Mouse (Mus musculus): ENCODE measurements at regions not wholly inside any gene's neighbourhood (a gene's known extent, or its start where the extent isn't known, plus 50 kb on each side); places are given as distances from the start of the nearest gene placed in this dataset.

- H3K36me3 ChIP-seq: no peaks in the 10 kb centered on the region
- ATAC-seq (ENCODE audit: insufficient number of reproducible peaks, insufficient read depth, low FRiP score, low TSS enrichment): no peak
- peaks cover 5% of the 10 kb centered on the region; the same call in 1 of the 2 replicates for H3K9me3 ChIP-seq
- H3K4me2 ChIP-seq (replicated peaks): no peak overlapping the region
- WGBS: 52% methylated on average over 2 of the region's 2 CpGs
- peaks cover 7% of the 10 kb centered on the region; the same call in 1 of the 2 replicates for H3K4me1 ChIP-seq
- no peak overlapping the region; the same call in 1 of the 2 replicates for H3K9ac ChIP-seq
- no peak overlapping the region for H3K27ac ChIP-seq
- 0 out of 2 replicates have a peak, but pooled peaks cover 3% of the 10 kb centered on the region for H3K27me3 ChIP-seq
- no peak overlapping the region for H3K4me3 ChIP-seq
Observed at GRCm38 (mm10) chr5:119204736-119205135, 465.7 kb upstream of the Tbx3 start.

- Histone ChIP-seq H3K27ac (no peak overlapping the region), H3K4me3 (no peak overlapping the region), H3K4me2 (replicated peaks) (no peak overlapping the region), H3K27me3 (0 out of 2 replicates have a peak, but pooled peaks cover 3% of the 10 kb centered on the region), H3K9me3 (peaks cover 12% of the 10 kb centered on the region; the same call in 1 of the 2 replicates), H3K36me3 (no peaks in the 10 kb centered on the region), H3K9ac (no peak overlapping the region), H3K4me1 (no peaks in the 10 kb centered on the region)
- 74% methylated on average over 13 of the region's 13 CpGs for WGBS
- no peak for ATAC-seq (ENCODE audit: insufficient number of reproducible peaks, insufficient read depth, low FRiP score, low TSS enrichment)
Observed at GRCm38 (mm10) chr5:119208077-119208476, 462.4 kb upstream of the Tbx3 start.

GRCm38 (mm10) chr5:119213196-119213595, 457.3 kb upstream of the Tbx3 start:
- no peak overlapping the region for H3K27ac ChIP-seq
- no peak overlapping the region for H3K4me3 ChIP-seq
- H3K9ac ChIP-seq: no peak overlapping the region
- no peak overlapping the region for H3K4me2 ChIP-seq (replicated peaks)
- H3K27me3 ChIP-seq: no peaks in the 10 kb centered on the region
- WGBS: 74% methylated on average over 4 of the region's 4 CpGs
- H3K4me1 ChIP-seq: peaks cover 10% of the 10 kb centered on the region; the same call in 1 of the 2 replicates
- peaks cover 12% of the 10 kb centered on the region; the same call in 1 of the 2 replicates for H3K9me3 ChIP-seq
- no peak for ATAC-seq (ENCODE audit: insufficient number of reproducible peaks, insufficient read depth, low FRiP score, low TSS enrichment)
- H3K36me3 ChIP-seq: no peaks in the 10 kb centered on the region

- H3K9me3 ChIP-seq: peaks cover 11% of the 10 kb centered on the region; the same call in 1 of the 2 replicates
- peaks cover 10% of the 10 kb centered on the region; the same call in 1 of the 2 replicates for H3K4me1 ChIP-seq
- H3K27me3 ChIP-seq: no peaks in the 10 kb centered on the region
- ATAC-seq (ENCODE audit: insufficient number of reproducible peaks, insufficient read depth, low FRiP score, low TSS enrichment): no peak
- no peak overlapping the region for H3K27ac ChIP-seq
- H3K4me3 ChIP-seq: no peak overlapping the region
- 57% methylated on average over 7 of the region's 7 CpGs for WGBS
- no peak overlapping the region for H3K9ac ChIP-seq
- H3K4me2 ChIP-seq (replicated peaks): no peak overlapping the region
- no peaks in the 10 kb centered on the region for H3K36me3 ChIP-seq
Observed at GRCm38 (mm10) chr5:119213692-119214357, 456.6 kb upstream of the Tbx3 start.

GRCm38 (mm10) chr5:119214937-119215336, 455.5 kb upstream of the Tbx3 start:
- Histone ChIP-seq H3K4me3 (no peak overlapping the region), H3K9me3 (peaks cover 5% of the 10 kb centered on the region; the same call in 1 of the 2 replicates), H3K4me1 (peaks cover 15% of the 10 kb centered on the region), H3K27me3 (no peaks in the 10 kb centered on the region), H3K9ac (no peak overlapping the region), H3K36me3 (no peaks in the 10 kb centered on the region), H3K27ac (no peak overlapping the region), H3K4me2 (replicated peaks) (no peak overlapping the region)
- 92% methylated on average over 9 of the region's 9 CpGs for WGBS
- no peak for ATAC-seq (ENCODE audit: insufficient number of reproducible peaks, insufficient read depth, low FRiP score, low TSS enrichment)

GRCm38 (mm10) chr5:119215364-119215763, 455.1 kb upstream of the Tbx3 start:
- ATAC-seq (ENCODE audit: insufficient number of reproducible peaks, insufficient read depth, low FRiP score, low TSS enrichment): no peak
- Histone ChIP-seq H3K36me3 (no peaks in the 10 kb centered on the region), H3K4me3 (no peak overlapping the region), H3K4me1 (peaks cover 17% of the 10 kb centered on the region), H3K9ac (no peak overlapping the region), H3K27me3 (no peaks in the 10 kb centered on the region), H3K4me2 (replicated peaks) (no peak overlapping the region), H3K27ac (no peak overlapping the region), H3K9me3 (peaks cover 1% of the 10 kb centered on the region; the same call in 1 of the 2 replicates)
- WGBS: 76% methylated on average over 10 of the region's 10 CpGs

- no peak for ATAC-seq (ENCODE audit: insufficient number of reproducible peaks, insufficient read depth, low FRiP score, low TSS enrichment)
- Histone ChIP-seq H3K27me3 (no peaks in the 10 kb centered on the region), H3K4me1 (peaks cover 23% of the 10 kb centered on the region), H3K9ac (no peak overlapping the region), H3K36me3 (no peaks in the 10 kb centered on the region), H3K4me2 (replicated peaks) (no peak overlapping the region), H3K9me3 (no peaks in the 10 kb centered on the region), H3K4me3 (no peak overlapping the region), H3K27ac (no peak overlapping the region)
- WGBS: 73% methylated on average over 3 of the region's 3 CpGs
Observed at GRCm38 (mm10) chr5:119216146-119216545, 454.3 kb upstream of the Tbx3 start.

- Histone ChIP-seq H3K4me1 (peaks cover 27% of the 10 kb centered on the region), H3K27me3 (no peaks in the 10 kb centered on the region), H3K27ac (no peak overlapping the region), H3K9me3 (no peaks in the 10 kb centered on the region), H3K36me3 (no peaks in the 10 kb centered on the region), H3K4me3 (no peak overlapping the region), H3K9ac (no peak overlapping the region), H3K4me2 (replicated peaks) (no peak overlapping the region)
- ATAC-seq (ENCODE audit: insufficient number of reproducible peaks, insufficient read depth, low FRiP score, low TSS enrichment): no peak
- WGBS: 54% methylated on average over 9 of the region's 9 CpGs
Observed at GRCm38 (mm10) chr5:119217077-119217476, 453.4 kb upstream of the Tbx3 start.

GRCm38 (mm10) chr5:119228691-119229090, 441.8 kb upstream of the Tbx3 start:
- Histone ChIP-seq H3K4me2 (replicated peaks) (no peak overlapping the region), H3K36me3 (no peaks in the 10 kb centered on the region), H3K4me1 (no peaks in the 10 kb centered on the region), H3K9ac (no peak overlapping the region), H3K27me3 (no peaks in the 10 kb centered on the region), H3K9me3 (no peaks in the 10 kb centered on the region), H3K27ac (no peak overlapping the region), H3K4me3 (no peak overlapping the region)
- no peak for ATAC-seq (ENCODE audit: insufficient number of reproducible peaks, insufficient read depth, low FRiP score, low TSS enrichment)
- WGBS: 89% methylated on average over 5 of the region's 5 CpGs

GRCm38 (mm10) chr5:119232941-119233340, 437.5 kb upstream of the Tbx3 start:
- 74% methylated on average over 7 of the region's 7 CpGs for WGBS
- no peaks in the 10 kb centered on the region for H3K9me3 ChIP-seq
- no peak overlapping the region for H3K4me2 ChIP-seq (replicated peaks)
- H3K27me3 ChIP-seq: no peaks in the 10 kb centered on the region
- no peak overlapping the region for H3K27ac ChIP-seq
- H3K4me3 ChIP-seq: no peak overlapping the region
- H3K36me3 ChIP-seq: no peaks in the 10 kb centered on the region
- peaks cover 4% of the 10 kb centered on the region; the same call in 1 of the 2 replicates for H3K4me1 ChIP-seq
- H3K9ac ChIP-seq: no peak overlapping the region
- no peak for ATAC-seq (ENCODE audit: insufficient number of reproducible peaks, insufficient read depth, low FRiP score, low TSS enrichment)

GRCm38 (mm10) chr5:119235884-119236283, 434.6 kb upstream of the Tbx3 start:
- Histone ChIP-seq H3K9ac (no peak overlapping the region), H3K9me3 (no peaks in the 10 kb centered on the region), H3K4me2 (replicated peaks) (no peak overlapping the region), H3K27me3 (no peaks in the 10 kb centered on the region), H3K4me3 (no peak overlapping the region), H3K36me3 (no peaks in the 10 kb centered on the region), H3K4me1 (peaks cover 4% of the 10 kb centered on the region; the same call in 1 of the 2 replicates), H3K27ac (no peak overlapping the region)
- no peak for ATAC-seq (ENCODE audit: insufficient number of reproducible peaks, insufficient read depth, low FRiP score, low TSS enrichment)
- WGBS: 90% methylated on average over 10 of the region's 10 CpGs

- H3K9ac ChIP-seq: no peak overlapping the region
- H3K4me3 ChIP-seq: no peak overlapping the region
- no peaks in the 10 kb centered on the region for H3K9me3 ChIP-seq
- H3K27me3 ChIP-seq: no peaks in the 10 kb centered on the region
- peaks cover 13% of the 10 kb centered on the region; the same call in 1 of the 2 replicates for H3K4me1 ChIP-seq
- no peak for ATAC-seq (ENCODE audit: insufficient number of reproducible peaks, insufficient read depth, low FRiP score, low TSS enrichment)
- no peak overlapping the region for H3K4me2 ChIP-seq (replicated peaks)
- 48% methylated on average over 10 of the region's 10 CpGs for WGBS
- no peak overlapping the region for H3K27ac ChIP-seq
- H3K36me3 ChIP-seq: no peaks in the 10 kb centered on the region
Observed at GRCm38 (mm10) chr5:119246824-119247223, 423.6 kb upstream of the Tbx3 start.
